Mouse (Mus musculus) testis, adult 2 months (tissue): ENCODE results near the gene Fbxo42.

Source experiments
- CTCF ChIP-seq: fragments of 200-500 bp; IDR thresholded peaks from 2 replicates; pipeline ENCODE4 v1.5.1; 2012; ENCODE audit warnings: low read depth, mild to moderate bottlenecking, inconsistent platforms, low read length, moderate library complexity; ENCODE audit not compliant: control insufficient read depth, insufficient read depth, insufficient replicate concordance
- POLR2A ChIP-seq: fragments of 200-500 bp; IDR thresholded peaks from 2 replicates; pipeline ENCODE4 v1.6.1; 2012; ENCODE audit warnings: low read depth, mild to moderate bottlenecking, inconsistent platforms, low read length, moderate library complexity; ENCODE audit not compliant: control insufficient read depth

DNA sequence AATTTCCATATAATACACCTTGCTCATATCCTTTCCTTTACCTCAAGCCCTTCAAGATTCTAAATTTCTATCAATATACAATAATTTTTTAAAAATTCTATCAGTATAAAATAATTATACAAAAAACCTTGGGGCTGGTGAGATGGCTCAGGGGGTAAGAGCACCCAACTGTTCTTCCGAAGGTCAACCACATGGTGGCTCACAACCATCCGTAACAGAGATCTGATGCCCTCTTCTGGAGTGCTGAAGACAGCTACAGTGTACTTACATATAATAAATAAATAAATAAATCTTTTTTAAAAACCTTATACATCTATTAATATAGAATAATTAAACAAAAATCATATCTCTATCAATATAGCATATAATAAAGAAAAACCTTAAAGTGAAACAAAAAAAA, 74.1 kb downstream of the Fbxo42 start:
- TF ChIP-seq CTCF (no peak), POLR2A (no peak)
